Mouse (Mus musculus): Measurements from ENCODE around the gene Nr3c2. TPM values are rescaled to one million over a fixed set of nuclear protein-coding genes. Genes with fewer than 3 reads are reported as not detected.

Gene Nr3c2
- total and polyA plus RNA-seq, 3 experiments = 0.12 to 0.30 TPM; not detected in 1

GRCm38 (mm10) chr8:77185816-77186215 lies 286.6 kb downstream of the Nr3c2 start:
- no peak for DNase-seq (ENCODE audit: extremely low read depth)
- Histone ChIP-seq H3K9me3 (replicated peaks; ENCODE audit: low read length) (no peaks in the 10 kb centered on the region), H3K9ac (ENCODE audit: insufficient read depth, low read depth) (no peak overlapping the region), H3K27ac (ENCODE audit: insufficient read depth, low read depth) (no peak overlapping the region), H3K79me2 (replicated peaks; ENCODE audit: control insufficient read depth, extremely low read depth, insufficient read depth, poor library complexity, severe bottlenecking) (no peaks in the 10 kb centered on the region), H3K4me1 (ENCODE audit: control insufficient read depth in 1 of 2, insufficient read depth in 2 of 2) (peaks cover 0 to 2% of the 10 kb centered on the region in 2 experiments; a peak in 1 of 4 replicates), H3K4me2 (ENCODE audit: insufficient read depth, low read depth, poor library complexity, severe bottlenecking) (no peak overlapping the region), H3K4me3 (replicated peaks in 1 of 3; ENCODE audit: low read depth in 2 of 3, low read length in 2 of 3, poor library complexity in 1 of 3) (no peak overlapping the region), H3K27me3 (replicated peaks) (no peaks in the 10 kb centered on the region), H3K36me3 (replicated peaks in 1 of 2; ENCODE audit: control insufficient read depth in 1 of 2, insufficient read depth in 1 of 2, low read length in 1 of 2) (no peaks in the 10 kb centered on the region)
- in situ Hi-C loops (cut with MboI; ENCODE audit: low pct_ligation_motif_present, low pct_unique_long_range_greater_than_20kb, low sequenced_read_pairs) = no loop called here
- TF ChIP-seq POLR2A (IDR thresholded peaks at IDR 0.05; ENCODE audit: low read depth, low read length) = no peak
- TF ChIP-seq PAX5 (IDR thresholded peaks at IDR 0.05; ENCODE audit: low read length) = no peak
- TF ChIP-seq ZKSCAN1 (IDR thresholded peaks at IDR 0.05; ENCODE audit: borderline replicate concordance, low read depth, low read length) = no peak
- TF ChIP-seq USF2 (conservative IDR thresholded peaks at IDR 0.05; ENCODE audit: low read depth, low read length) = no peak
- TF ChIP-seq SIN3A (IDR thresholded peaks at IDR 0.05; ENCODE audit: low read length) = no peak
- TF ChIP-seq RAD21 (IDR thresholded peaks at IDR 0.05; ENCODE audit: low read depth, low read length) = no peak
- TF ChIP-seq EP300 (IDR thresholded peaks at IDR 0.05; ENCODE audit: low read length) = no peak
- dilution Hi-C loops (cut with MboI; ENCODE audit: extremely low pct_ligation_motif_present, extremely low pct_unique_long_range_greater_than_20kb, low sequenced_read_pairs) = no loop called here

DNA sequence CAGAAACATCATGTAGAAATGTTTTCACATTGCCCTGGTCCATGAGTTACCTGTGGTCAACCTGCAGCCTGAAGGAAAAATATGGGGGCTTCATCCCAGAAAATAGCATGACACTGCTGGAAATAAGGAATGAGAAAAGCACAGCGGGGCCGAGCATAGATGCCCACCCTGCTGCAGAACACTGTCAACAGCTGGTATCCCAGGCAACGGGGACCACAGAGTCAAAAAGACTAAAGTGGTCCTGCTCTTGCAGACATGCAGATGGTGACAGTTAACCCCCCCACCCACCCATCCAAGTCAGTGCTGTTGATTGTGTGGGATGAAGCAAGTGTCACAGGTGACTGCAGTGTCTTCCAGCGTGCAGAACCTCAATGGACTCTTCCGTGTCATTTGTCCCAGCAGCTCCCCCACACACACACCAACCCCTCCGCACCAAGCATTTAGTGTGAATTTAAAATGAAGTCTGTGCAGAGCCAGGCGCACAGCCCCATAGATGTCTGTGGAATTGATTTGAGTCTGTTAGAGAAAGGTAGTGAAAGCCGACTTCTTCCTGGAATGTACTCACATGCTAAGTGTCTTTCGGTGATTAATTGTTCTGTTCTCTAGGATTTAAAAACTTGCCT lies 287.8 kb downstream of the Nr3c2 start:
- no peak overlapping the region for H3K27ac ChIP-seq (ENCODE audit: insufficient read depth, low read depth)
- H3K79me2 ChIP-seq (replicated peaks; ENCODE audit: control insufficient read depth, extremely low read depth, insufficient read depth, poor library complexity, severe bottlenecking) = no peaks in the 10 kb centered on the region
- H3K36me3 ChIP-seq (replicated peaks in 1 of 2; ENCODE audit: control insufficient read depth in 1 of 2, insufficient read depth in 1 of 2, low read length in 1 of 2) = no peaks in the 10 kb centered on the region
- no peak overlapping the region for H3K4me2 ChIP-seq (ENCODE audit: insufficient read depth, low read depth, poor library complexity, severe bottlenecking)
- dilution Hi-C loops (cut with MboI; ENCODE audit: extremely low pct_ligation_motif_present, extremely low pct_unique_long_range_greater_than_20kb, low sequenced_read_pairs) (no loop called here), in situ Hi-C loops (cut with MboI; ENCODE audit: low pct_ligation_motif_present, low pct_unique_long_range_greater_than_20kb, low sequenced_read_pairs) (no loop called here)
- peaks cover 0 to 2% of the 10 kb centered on the region in 2 experiments; a peak in 1 of 4 replicates for H3K4me1 ChIP-seq (ENCODE audit: control insufficient read depth in 1 of 2, insufficient read depth in 2 of 2)
- H3K27me3 ChIP-seq (replicated peaks) = no peaks in the 10 kb centered on the region
- no peak overlapping the region for H3K9ac ChIP-seq (ENCODE audit: insufficient read depth, low read depth)
- no peak overlapping the region for H3K4me3 ChIP-seq (replicated peaks in 1 of 3; ENCODE audit: low read depth in 2 of 3, low read length in 2 of 3, poor library complexity in 1 of 3)
- TF ChIP-seq MYC (IDR thresholded peaks at IDR 0.05; ENCODE audit: low read depth, low read length) (no peak), SMC3 (IDR thresholded peaks at IDR 0.05; ENCODE audit: low read depth, low read length) (no peak), ZC3H11A (IDR thresholded peaks at IDR 0.05; ENCODE audit: low read depth, low read length) (no peak), RCOR1 (conservative IDR thresholded peaks at IDR 0.05; ENCODE audit: low read depth, low read length) (no peak), ZKSCAN1 (IDR thresholded peaks at IDR 0.05; ENCODE audit: borderline replicate concordance, low read depth, low read length) (no peak), MXI1 (IDR thresholded peaks at IDR 0.05; ENCODE audit: low read depth, low read length) (no peak), POLR2A (IDR thresholded peaks at IDR 0.05; ENCODE audit: low read depth, low read length) (no peak), EP300 (IDR thresholded peaks at IDR 0.05; ENCODE audit: low read length) (no peak), IRF4 (IDR thresholded peaks at IDR 0.05; ENCODE audit: low read depth, low read length) (no peak), JUND (conservative IDR thresholded peaks at IDR 0.05; ENCODE audit: low read depth, low read length) (no peak), GABPA (IDR thresholded peaks at IDR 0.05; ENCODE audit: insufficient replicate concordance, low read depth, low read length) (no peak), ETS1 (conservative IDR thresholded peaks at IDR 0.05; ENCODE audit: low read depth, low read length) (no peak), POLR2AphosphoS2 (IDR thresholded peaks at IDR 0.05; ENCODE audit: low read depth, low read length) (no peak), CTCF (conservative IDR thresholded peaks at IDR 0.05 in 1 of 2, IDR thresholded peaks at IDR 0.05 in 1 of 2; ENCODE audit: low read depth in 2 of 2, low read length in 2 of 2) (no peak), BHLHE40 (IDR thresholded peaks at IDR 0.05; ENCODE audit: low read depth, low read length) (no peak), KAT2A (IDR thresholded peaks at IDR 0.05; ENCODE audit: insufficient replicate concordance, low read length) (no peak)
- DNase-seq (ENCODE audit: extremely low read depth) = no peak
- no peaks in the 10 kb centered on the region for H3K9me3 ChIP-seq (replicated peaks; ENCODE audit: low read length)

Measured in CH12.LX (cell line).